Mouse (Mus musculus): ENCODE data around the gene Frat2. TPM values are rescaled to one million over a fixed set of nuclear protein-coding genes. Genes with fewer than 3 reads are reported as not detected.

The Frat2 gene
- total RNA-seq, 2 experiments from 2014 or later = 19.1 to 19.4 TPM

Other genes with a start within 250 kb of the Frat2 start
- 10 to 100 TPM; 95.2 to 96.3 TPM for gene Slit1, start 104.5 kb downstream of the Frat2 start, total RNA-seq (2021)
- 1 to 10 TPM; 3.6 to 4.4 TPM for gene Arhgap19, start 46.1 kb downstream of the Frat2 start, total RNA-seq (2021)
- gene Frat1, start 18.2 kb downstream of the Frat2 start, total RNA-seq (2021) = 10 to 100 TPM; 21.1 to 23.0 TPM
- gene Rrp12, start 48.0 kb upstream of the Frat2 start, total RNA-seq (2021) = 10 to 100 TPM; 36.3 to 37.1 TPM
- gene Pgam1, start 63.8 kb upstream of the Frat2 start, total RNA-seq (2021) = 100 to 1,000 TPM; 451 to 486 TPM
- 10 to 100 TPM; 28.8 to 32.2 TPM for gene Exosc1, start 85.3 kb upstream of the Frat2 start, total RNA-seq (2021)
- 10 to 100 TPM; 60.2 to 67.4 TPM for gene Zdhhc16, start 85.3 kb upstream of the Frat2 start, total RNA-seq (2021)
- 10 to 100 TPM; 28.9 to 35.2 TPM for gene Mms19, start 133.0 kb upstream of the Frat2 start, total RNA-seq (2021)
- 10 to 100 TPM; 15.8 to 18.9 TPM for gene Ubtd1, start 133.6 kb upstream of the Frat2 start, total RNA-seq (2021)
- under 1 TPM; 0.34 to 0.40 TPM for gene Ankrd2, start 187.9 kb upstream of the Frat2 start, total RNA-seq (2021)
- 1 to 10 TPM; 9.1 to 9.3 TPM for gene Hoga1, start 197.5 kb upstream of the Frat2 start, total RNA-seq (2021)
- gene 4933411K16Rik, start 204.1 kb upstream of the Frat2 start, total RNA-seq (2021) = 1 to 10 TPM in 1 of 2 experiments, under 1 TPM in 1; 0.71 to 1.4 TPM
- 10 to 100 TPM; 63.7 to 68.2 TPM for gene Morn4, start 238.2 kb upstream of the Frat2 start, total RNA-seq (2021)
- gene Pi4k2a, start 242.3 kb upstream of the Frat2 start, total RNA-seq (2021) = 10 to 100 TPM; 47.4 to 48.7 TPM